In the genomic region with DNA sequence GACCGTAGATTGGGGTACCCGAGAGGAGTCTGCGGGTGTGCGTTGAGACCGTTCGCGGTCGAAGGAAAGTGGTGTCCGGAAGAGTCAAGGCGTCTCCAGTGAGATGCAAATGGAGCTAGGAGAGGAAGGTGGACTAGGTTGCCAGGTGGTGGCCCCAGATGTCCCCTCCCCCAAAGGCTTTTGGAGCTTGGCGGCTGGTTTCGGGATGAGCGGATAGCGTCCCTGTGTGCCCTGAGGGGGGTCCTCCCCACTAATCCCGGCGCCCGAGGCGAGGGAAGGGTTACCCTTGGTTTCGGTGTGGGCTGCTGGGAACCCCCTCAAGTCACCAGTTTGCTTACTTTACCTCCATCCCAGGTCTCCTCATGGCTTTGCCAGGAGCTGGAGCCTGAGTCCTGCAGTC, we compare ENCODE assay signal across 9 mouse cellular contexts. TPM values are rescaled to one million over a fixed set of nuclear protein-coding genes. Genes with fewer than 3 reads are reported as not detected.
DNase-seq lines count a peak whose midpoint lies in the region; ATAC-seq and TF ChIP-seq lines count a peak whose summit lies in the region.
"Had no signal": no experiment of that assay in that cellular context is flagged by ENCODE, and none has a peak within 500 bp of the region (broad histone marks: within the 10 kb centered on the region; RNA-seq: fewer than 3 reads in every experiment).

No protein-coding gene starts in this region.

- DNase-seq in heart, adult 2 months: no peak
- DNase-seq in liver, embryonic 11.5 days (ENCODE audit: low spot score): no peak
- no peak for DNase-seq in c-Kit-positive CD71-positive TER-119-positive erythroid progenitor cells, embryonic 14.5 days (ENCODE audit: low spot score)
- DNase-seq in frontal cortex, postnatal 36 days (ENCODE audit: low spot score in 2 of 2): no peak
- no peak for DNase-seq in gastrocnemius, adult 18-20 months (ENCODE audit: low spot score)

- peak overlapping the region; percentile 89 for H3K4me2 ChIP-seq in heart, embryonic 11.5 days
- peak overlapping the region; percentile 91 for H3K4me2 ChIP-seq in forebrain, embryonic 13.5 days
- H3K4me2 ChIP-seq in liver, embryonic 11.5 days: peak overlapping the region; percentile 67

- ATAC-seq in heart, embryonic 11.5 days (replicated peaks; ENCODE audit: insufficient number of reproducible peaks, low FRiP score, low TSS enrichment): no peak
- ATAC-seq in forebrain, embryonic 13.5 days: no peak
- ATAC-seq in liver, embryonic 11.5 days (replicated peaks; ENCODE audit: low FRiP score): no peak

- no peak overlapping the region for H3K27ac ChIP-seq in heart, embryonic 11.5 days (ENCODE audit: low read depth, low read length)
- no peak overlapping the region for H3K27ac ChIP-seq in heart, adult 2 months
- H3K27ac ChIP-seq in forebrain, embryonic 13.5 days: no peak overlapping the region
- no peak overlapping the region for H3K27ac ChIP-seq in liver, embryonic 11.5 days (ENCODE audit: low read depth, low read length)

- no peaks in the 10 kb centered on the region for H3K9me3 ChIP-seq in heart, embryonic 11.5 days (replicated peaks; ENCODE audit: control insufficient read depth, low read length)
- H3K9me3 ChIP-seq in E14TG2a.4 (ENCODE audit: low read length): no peaks in the 10 kb centered on the region
- H3K9me3 ChIP-seq in forebrain, embryonic 13.5 days (replicated peaks): no peaks in the 10 kb centered on the region
- no peaks in the 10 kb centered on the region for H3K9me3 ChIP-seq in liver, embryonic 11.5 days (ENCODE audit: control insufficient read depth, low read length)

- no peak for TF ChIP-seq EP300 in heart, adult 2 months (IDR thresholded peaks at IDR 0.05; ENCODE audit: insufficient read depth, low read depth, low read length)

- no peak for TF ChIP-seq CTCF in heart, adult 2 months (IDR thresholded peaks at IDR 0.05)
- no peak for TF ChIP-seq CTCF in E14TG2a.4 (conservative IDR thresholded peaks at IDR 0.05; ENCODE audit: low read length)

- H3K4me3 ChIP-seq in heart, embryonic 11.5 days (ENCODE audit: low read depth, low read length): peak overlapping the region; percentile 54
- H3K4me3 ChIP-seq in heart, adult 2 months: no peak overlapping the region
- peak overlapping the region; percentile 96 for H3K4me3 ChIP-seq in E14TG2a.4 (replicated peaks; ENCODE audit: low read length)
- H3K4me3 ChIP-seq in forebrain, embryonic 13.5 days: peak overlapping the region; percentile 49
- peak overlapping the region; percentile 52 for H3K4me3 ChIP-seq in liver, embryonic 11.5 days (ENCODE audit: low read depth, low read length)

- 0 out of 2 replicates have a peak, but pooled peaks cover 6% of the 10 kb centered on the region for H3K4me1 ChIP-seq in heart, embryonic 11.5 days (ENCODE audit: control insufficient read depth, insufficient read depth, low read length)
- no peaks in the 10 kb centered on the region for H3K4me1 ChIP-seq in heart, adult 2 months (ENCODE audit: control insufficient read depth, insufficient read depth, low read length)
- H3K4me1 ChIP-seq in E14TG2a.4 (replicated peaks; ENCODE audit: low read depth, low read length): peaks cover 83% of the 10 kb centered on the region
- peaks cover 22% of the 10 kb centered on the region for H3K4me1 ChIP-seq in forebrain, embryonic 13.5 days
- H3K4me1 ChIP-seq in liver, embryonic 11.5 days (replicated peaks; ENCODE audit: control insufficient read depth, insufficient read depth, low read length): 0 out of 2 replicates have a peak, but pooled peaks cover 10% of the 10 kb centered on the region

- no peak overlapping the region for H3K9ac ChIP-seq in heart, embryonic 11.5 days (ENCODE audit: low read depth, low read length)
- H3K9ac ChIP-seq in heart, adult 2 months (ENCODE audit: low read depth, low read length): no peak overlapping the region
- H3K9ac ChIP-seq in forebrain, embryonic 13.5 days: no peak overlapping the region; the same call in 1 of the 2 replicates
- H3K9ac ChIP-seq in liver, embryonic 11.5 days (ENCODE audit: low read depth, low read length): no peak overlapping the region; the same call in 1 of the 2 replicates

- peaks cover 63% of the 10 kb centered on the region for H3K27me3 ChIP-seq in heart, embryonic 11.5 days (ENCODE audit: control insufficient read depth, insufficient read depth, low read length)
- peaks cover 18% of the 10 kb centered on the region for H3K27me3 ChIP-seq in heart, adult 2 months (ENCODE audit: control insufficient read depth, insufficient read depth, low read length)
- H3K27me3 ChIP-seq in E14TG2a.4 (ENCODE audit: insufficient read depth, low read length): peaks cover 12% of the 10 kb centered on the region; the same call in 1 of the 2 replicates
- H3K27me3 ChIP-seq in forebrain, embryonic 13.5 days: peaks cover 57% of the 10 kb centered on the region
- peaks cover 60% of the 10 kb centered on the region for H3K27me3 ChIP-seq in liver, embryonic 11.5 days (replicated peaks; ENCODE audit: control insufficient read depth, insufficient read depth, low read length)

- no peaks in the 10 kb centered on the region for H3K79me2 ChIP-seq in heart, adult 2 months (replicated peaks; ENCODE audit: control insufficient read depth, insufficient read depth, low read length)

- TF ChIP-seq POLR2A in heart, adult 2 months (IDR thresholded peaks at IDR 0.05; ENCODE audit: insufficient read depth, low read depth, low read length): no peak

- intact Hi-C loops in heart, adult 2 months (cut with DNase I): no loop called here

- WGBS in heart, embryonic 11.5 days (ENCODE audit: insufficient replicate concordance): under 1% methylated on average over 19 of the region's 19 CpGs
- 3% methylated on average over 19 of the region's 19 CpGs for WGBS in heart, adult 2 months
- WGBS in forebrain, embryonic 13.5 days: 2% methylated on average over 19 of the region's 19 CpGs
- 0% methylated on average over 19 of the region's 19 CpGs for WGBS in liver, embryonic 11.5 days

- no peaks in the 10 kb centered on the region for H3K36me3 ChIP-seq in heart, embryonic 11.5 days (ENCODE audit: control insufficient read depth, insufficient read depth, low read length)
- no peaks in the 10 kb centered on the region for H3K36me3 ChIP-seq in heart, adult 2 months (ENCODE audit: control insufficient read depth, insufficient read depth, low read length)
- H3K36me3 ChIP-seq in E14TG2a.4 (ENCODE audit: insufficient read depth, low read length): peaks cover 29% of the 10 kb centered on the region
- no peaks in the 10 kb centered on the region for H3K36me3 ChIP-seq in forebrain, embryonic 13.5 days (ENCODE audit: poor library complexity, severe bottlenecking)
- no peaks in the 10 kb centered on the region for H3K36me3 ChIP-seq in liver, embryonic 11.5 days (ENCODE audit: control insufficient read depth, insufficient read depth, low read length)

RNA-seq across cellular contexts. Expression of gene Cdh1, which starts 0.8 kb away (rescaled TPM):
- polyA plus RNA-seq in heart, embryonic 11.5 days (2014; fragmentation: Nextera tagmentation; extraction: Ambion mirVana): 1.4 and 1.7 TPM in 2 replicates
- total RNA-seq in heart, adult 2 months (2021): not detected
- polyA plus RNA-seq in heart, adult 2 months (2012; rRNA removed): 0.09 and 2.4 TPM in 2 replicates
- polyA plus RNA-seq in forebrain, embryonic 13.5 days (2015; fragmentation: Nextera tagmentation; extraction: Ambion mirVana): 0.53 and 0.58 TPM in 2 replicates
- polyA plus RNA-seq in liver, embryonic 11.5 days (2014; fragmentation: Nextera tagmentation; extraction: Ambion mirVana): 11.0 and 11.8 TPM in 2 replicates
- under 1 TPM; 0.25 to 0.57 TPM for total RNA-seq in gastrocnemius, adult 18-20 months (2021)
- total RNA-seq: MEL had no signal

RNA-seq across cellular contexts. Expression of gene Gm10073, which starts 30.7 kb away (rescaled TPM):
- polyA plus RNA-seq in heart, embryonic 11.5 days (2014; fragmentation: Nextera tagmentation; extraction: Ambion mirVana): 6.9 and 7.6 TPM in 2 replicates
- 100 to 1,000 TPM; 109 to 123 TPM for total RNA-seq in heart, adult 2 months (2021)
- 31.2 and 34.2 TPM in 2 replicates for polyA plus RNA-seq in heart, adult 2 months (2012; rRNA removed)
- polyA plus RNA-seq in forebrain, embryonic 13.5 days (2015; fragmentation: Nextera tagmentation; extraction: Ambion mirVana): 6.9 and 9.8 TPM in 2 replicates
- 11.9 and 15.4 TPM in 2 replicates for polyA plus RNA-seq in liver, embryonic 11.5 days (2014; fragmentation: Nextera tagmentation; extraction: Ambion mirVana)
- 100 to 1,000 TPM in 1 of 2 experiments, 10 to 100 TPM in 1; 91.6 to 114 TPM for total RNA-seq in gastrocnemius, adult 18-20 months (2021)
